Mouse (Mus musculus): ENCODE data around the gene Bcl2l1.

DNA sequence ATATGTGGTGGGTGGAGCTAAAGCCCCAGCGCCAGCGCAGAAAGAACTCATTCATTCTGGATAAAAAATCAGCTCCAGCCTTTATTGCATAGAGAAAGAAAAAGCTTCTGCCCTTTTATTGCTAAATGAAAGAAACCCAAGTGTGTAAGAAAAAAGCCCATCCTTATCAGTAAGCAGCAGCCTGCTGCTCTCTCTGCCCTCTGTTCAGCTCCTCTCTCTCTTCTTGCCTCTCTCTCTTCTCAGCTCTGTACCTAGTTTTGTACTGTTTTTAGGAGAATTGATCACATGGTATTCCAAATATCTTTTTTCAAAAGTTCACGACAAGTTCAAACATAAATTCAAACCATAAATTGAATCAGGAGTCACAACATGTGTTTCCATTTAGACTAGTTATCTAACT lies 46.7 kb upstream of the Bcl2l1 start:
- TF ChIP-seq CTCF (IDR thresholded peaks at IDR 0.05; ENCODE audit: extremely low read depth, insufficient read depth, low read length) (no peak), POLR2A (IDR thresholded peaks at IDR 0.05; ENCODE audit: extremely low read depth, insufficient read depth, low read length) (no peak)
